22 mouse cellular contexts compared by ENCODE assay signal in the genomic region with DNA sequence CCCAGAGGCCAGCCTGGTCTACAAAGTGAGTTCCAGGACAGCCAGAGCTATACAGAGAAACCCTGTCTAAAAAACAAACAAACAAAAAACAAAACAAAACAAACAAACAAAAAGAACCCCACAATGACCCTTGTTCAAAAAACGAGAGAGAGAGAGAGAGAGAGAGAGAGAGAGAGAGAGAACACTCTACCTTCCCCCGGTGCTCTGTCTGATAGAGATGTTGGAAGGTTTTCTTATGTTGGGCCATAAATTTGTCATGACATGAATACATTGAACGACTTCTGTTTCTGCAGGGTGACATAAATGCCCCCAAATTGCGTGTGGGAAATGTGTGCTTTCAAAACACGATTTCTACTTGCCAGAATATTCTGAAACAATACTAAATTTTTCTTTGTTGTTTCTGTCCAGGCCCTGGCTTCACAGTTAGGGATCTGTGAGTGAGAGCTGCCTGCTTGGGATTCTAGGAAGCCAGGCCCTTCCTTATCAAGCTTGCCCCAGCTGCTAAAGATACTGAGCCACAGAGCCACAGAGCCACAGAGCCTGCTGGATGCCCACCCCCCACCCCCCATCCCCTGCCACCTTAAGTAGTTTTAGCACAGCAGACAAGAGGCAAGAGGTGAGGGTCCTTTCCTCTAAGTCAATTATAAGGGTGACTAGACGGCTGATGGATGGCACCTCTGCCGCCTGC. TPM values are rescaled to one million over a fixed set of nuclear protein-coding genes. Genes with fewer than 3 reads are reported as not detected.
DNase-seq lines count a peak whose midpoint lies in the region; ATAC-seq and TF ChIP-seq lines count a peak whose summit lies in the region.
"Had no signal": no experiment of that assay in that cellular context is flagged by ENCODE, and none has a peak within 500 bp of the region (broad histone marks: within the 10 kb centered on the region; RNA-seq: fewer than 3 reads in every experiment).

No protein-coding gene starts in this region.

- H3K9ac ChIP-seq in heart, embryonic 12.5 days, result no peak overlapping the region
- H3K9ac ChIP-seq in liver, embryonic 11.5 days (ENCODE audit: low read depth, low read length), result no peak overlapping the region
- H3K9ac ChIP-seq in liver, embryonic 16.5 days (ENCODE audit: low read depth, low read length), result no peak overlapping the region
- no peak overlapping the region for H3K9ac ChIP-seq in midbrain, postnatal 0 days (replicated peaks; ENCODE audit: low read length, poor library complexity, severe bottlenecking)
- H3K9ac ChIP-seq: embryonic facial prominence, embryonic 12.5 days; forebrain, embryonic 15.5 days; hindbrain, embryonic 13.5 days had no signal

- no peaks in the 10 kb centered on the region for H3K36me3 ChIP-seq in heart, embryonic 10.5 days
- no peaks in the 10 kb centered on the region for H3K36me3 ChIP-seq in heart, embryonic 12.5 days
- H3K36me3 ChIP-seq in liver, embryonic 11.5 days (ENCODE audit: control insufficient read depth, insufficient read depth, low read length), result no peaks in the 10 kb centered on the region
- H3K36me3 ChIP-seq in liver, embryonic 16.5 days (ENCODE audit: control insufficient read depth, insufficient read depth), result no peaks in the 10 kb centered on the region
- no peaks in the 10 kb centered on the region for H3K36me3 ChIP-seq in midbrain, postnatal 0 days (ENCODE audit: insufficient read depth, low read length)
- H3K36me3 ChIP-seq: embryonic facial prominence, embryonic 12.5 days; forebrain, embryonic 15.5 days; G1E; hindbrain, embryonic 13.5 days had no signal

- no peak for ATAC-seq in heart, embryonic 12.5 days (ENCODE audit: insufficient number of reproducible peaks, low FRiP score)
- ATAC-seq in liver, embryonic 11.5 days (replicated peaks; ENCODE audit: low FRiP score), result peak; percentile 91
- ATAC-seq in liver, embryonic 16.5 days (ENCODE audit: low read depth), result 0 out of 2 replicates have a peak, but pooled peaks have one; percentile 48
- no peak for ATAC-seq in midbrain, postnatal 0 days (ENCODE audit: low FRiP score)
- ATAC-seq in monocyte, adult 5-6 weeks (replicated peaks; ENCODE audit: insufficient number of reproducible peaks, low FRiP score, low TSS enrichment, poor library complexity, severe bottlenecking), result no peak
- ATAC-seq: CD4-positive, CD25-positive, alpha-beta regulatory T cell, adult 4 months; forebrain, embryonic 15.5 days; hindbrain, postnatal 0 days; Patski had no signal

- no peak for TF ChIP-seq CTCF in midbrain, postnatal 0 days (IDR thresholded peaks at IDR 0.05)

- H3K4me1 ChIP-seq in heart, embryonic 10.5 days, result peaks cover 10% of the 10 kb centered on the region; the same call in 1 of the 2 replicates
- H3K4me1 ChIP-seq in heart, embryonic 12.5 days (replicated peaks), result peaks cover 18% of the 10 kb centered on the region
- H3K4me1 ChIP-seq in liver, embryonic 11.5 days (replicated peaks; ENCODE audit: control insufficient read depth, insufficient read depth, low read length), result peaks cover 5% of the 10 kb centered on the region; the same call in 1 of the 2 replicates
- no peaks in the 10 kb centered on the region for H3K4me1 ChIP-seq in liver, embryonic 16.5 days (ENCODE audit: control insufficient read depth, low read depth, low read length)
- no peaks in the 10 kb centered on the region for H3K4me1 ChIP-seq in midbrain, postnatal 0 days (ENCODE audit: insufficient read depth, low read length)
- H3K4me1 ChIP-seq: embryonic facial prominence, embryonic 12.5 days had no signal

- DNase-seq in heart, embryonic 10.5 days (ENCODE audit: low spot score), result no peak
- peak; percentile 34 for DNase-seq in c-Kit-negative CD71-positive TER-119-positive erythroid progenitor cells, embryonic 14.5 days (ENCODE audit: low read depth, low spot score)
- no peak for DNase-seq in liver, embryonic 11.5 days (ENCODE audit: low spot score)
- no peak for DNase-seq in midbrain, postnatal 0 days (ENCODE audit: low spot score)
- no peak for DNase-seq in kidney, postnatal 25 days
- DNase-seq: adrenal gland, adult 8-10 months; B cell, adult 2 months; cerebellum, adult 2 months; cerebellum, postnatal 10 days; gastrocnemius, postnatal 36 days; heart, adult 11 months had no signal

- no peak overlapping the region for H3K4me3 ChIP-seq in heart, embryonic 10.5 days
- H3K4me3 ChIP-seq in heart, embryonic 12.5 days, result no peak overlapping the region
- H3K4me3 ChIP-seq in liver, embryonic 11.5 days (ENCODE audit: low read depth, low read length), result no peak overlapping the region
- H3K4me3 ChIP-seq in liver, embryonic 16.5 days (ENCODE audit: low read depth, low read length), result no peak overlapping the region
- no peak overlapping the region for H3K4me3 ChIP-seq in midbrain, postnatal 0 days (ENCODE audit: low read depth, low read length)
- H3K4me3 ChIP-seq: embryonic facial prominence, embryonic 12.5 days; forebrain, embryonic 15.5 days; hindbrain, embryonic 13.5 days had no signal

- H3K4me2 ChIP-seq in heart, embryonic 12.5 days, result no peak overlapping the region
- peak overlapping the region; percentile 10; the same call in 1 of the 2 replicates for H3K4me2 ChIP-seq in liver, embryonic 11.5 days
- no peak overlapping the region for H3K4me2 ChIP-seq in liver, embryonic 16.5 days (ENCODE audit: low read depth, low read length)
- no peak overlapping the region for H3K4me2 ChIP-seq in midbrain, postnatal 0 days (ENCODE audit: low read depth, low read length, poor library complexity, severe bottlenecking)
- H3K4me2 ChIP-seq: embryonic facial prominence, embryonic 12.5 days; forebrain, embryonic 15.5 days; hindbrain, embryonic 13.5 days had no signal

- no peaks in the 10 kb centered on the region for H3K9me3 ChIP-seq in heart, embryonic 10.5 days
- H3K9me3 ChIP-seq in heart, embryonic 12.5 days (replicated peaks), result no peaks in the 10 kb centered on the region
- no peaks in the 10 kb centered on the region for H3K9me3 ChIP-seq in liver, embryonic 11.5 days (ENCODE audit: control insufficient read depth, low read length)
- no peaks in the 10 kb centered on the region for H3K9me3 ChIP-seq in liver, embryonic 16.5 days (replicated peaks; ENCODE audit: control insufficient read depth, low read length)
- H3K9me3 ChIP-seq in midbrain, postnatal 0 days (ENCODE audit: low read length), result no peaks in the 10 kb centered on the region
- H3K9me3 ChIP-seq: embryonic facial prominence, embryonic 12.5 days; forebrain, embryonic 15.5 days; hindbrain, embryonic 13.5 days had no signal

- peak overlapping the region; percentile 8; the same call in 1 of the 2 replicates for H3K27ac ChIP-seq in heart, embryonic 10.5 days
- H3K27ac ChIP-seq in heart, embryonic 12.5 days (ENCODE audit: poor library complexity, severe bottlenecking), result no peak overlapping the region
- H3K27ac ChIP-seq in liver, embryonic 11.5 days (ENCODE audit: low read depth, low read length), result no peak overlapping the region
- no peak overlapping the region for H3K27ac ChIP-seq in liver, embryonic 16.5 days (ENCODE audit: low read length)
- H3K27ac ChIP-seq in midbrain, postnatal 0 days (ENCODE audit: low read depth, low read length), result no peak overlapping the region
- H3K27ac ChIP-seq: embryonic facial prominence, embryonic 12.5 days; forebrain, embryonic 15.5 days; hindbrain, embryonic 13.5 days; hindbrain, postnatal 0 days had no signal

- H3K27me3 ChIP-seq in heart, embryonic 10.5 days (ENCODE audit: insufficient read depth, poor library complexity, severe bottlenecking), result no peaks in the 10 kb centered on the region
- no peaks in the 10 kb centered on the region for H3K27me3 ChIP-seq in heart, embryonic 12.5 days (replicated peaks)
- no peaks in the 10 kb centered on the region for H3K27me3 ChIP-seq in liver, embryonic 11.5 days (replicated peaks; ENCODE audit: control insufficient read depth, insufficient read depth, low read length)
- H3K27me3 ChIP-seq in liver, embryonic 16.5 days (ENCODE audit: control insufficient read depth, insufficient read depth, low read depth, low read length), result no peaks in the 10 kb centered on the region
- no peaks in the 10 kb centered on the region for H3K27me3 ChIP-seq in midbrain, postnatal 0 days (ENCODE audit: insufficient read depth, low read length)
- H3K27me3 ChIP-seq: embryonic facial prominence, embryonic 12.5 days; forebrain, embryonic 15.5 days; hindbrain, embryonic 13.5 days had no signal

- WGBS in heart, embryonic 10.5 days, result 43% methylated on average over 7 of the region's 7 CpGs
- 45% methylated on average over 7 of the region's 7 CpGs for WGBS in heart, embryonic 12.5 days
- WGBS in liver, embryonic 11.5 days, result 41% methylated on average over 7 of the region's 7 CpGs
- 37% methylated on average over 7 of the region's 7 CpGs for WGBS in liver, embryonic 16.5 days (ENCODE audit: insufficient replicate concordance)
- 73% methylated on average over 7 of the region's 7 CpGs for WGBS in midbrain, postnatal 0 days

RNA-seq across cellular contexts. Expression of gene Fam196b, which starts 17.9 kb away (rescaled TPM):
- 0.84 and 0.90 TPM in 2 replicates for polyA plus RNA-seq in heart, embryonic 10.5 days (2016; fragmentation: Nextera tagmentation; extraction: Ambion mirVana)
- 0.55 and 0.61 TPM in 2 replicates for polyA plus RNA-seq in heart, embryonic 12.5 days (2016; fragmentation: Nextera tagmentation; extraction: Ambion mirVana)
- 0.25 and 0.27 TPM in 2 replicates for polyA plus RNA-seq in liver, embryonic 11.5 days (2014; fragmentation: Nextera tagmentation; extraction: Ambion mirVana)
- polyA plus RNA-seq in liver, embryonic 16.5 days (2015; fragmentation: Nextera tagmentation; extraction: Ambion mirVana), result 0.08 and 0.11 TPM in 2 replicates
- total RNA-seq in midbrain, postnatal 0 days (2014; rRNA removed), result 9.2 and 10.1 TPM in 2 replicates
- polyA plus RNA-seq in midbrain, postnatal 0 days (2015; fragmentation: Nextera tagmentation; extraction: Ambion mirVana), result 3.2 and 3.4 TPM in 2 replicates
- 0.38 to 1.9 TPM (median 1.3 TPM) in 3 replicates for total RNA-seq in monocyte, adult 5-6 weeks (2017)
- total RNA-seq: heart, postnatal 25 days had no signal
- polyA plus RNA-seq: G1E, Patski had no signal

Comparison
In these comparisons a context has a peak if more than half of its experiments do, and no peak if none do; other contexts are left out.
1. ATAC-seq: peak in liver, embryonic 11.5 days (single experiment) and liver, embryonic 16.5 days (single experiment); none in heart, embryonic 12.5 days (single experiment), midbrain, postnatal 0 days (single experiment) and monocyte, adult 5-6 weeks (single experiment).